Mouse (Mus musculus) E14TG2a.4 (cell line): Measurements from ENCODE around the gene Atg4a.

ENCODE experiments used
- H3K27me3 ChIP-seq: 2 replicates; pipeline ENCODE4 v1.6.1; 2014; ENCODE audit warnings: low read length, control low read depth; ENCODE audit not compliant: insufficient read depth
- H3K36me3 ChIP-seq: 2 replicates; pipeline ENCODE4 v1.6.1; 2014; ENCODE audit warnings: low read length, control low read depth; ENCODE audit not compliant: insufficient read depth
- H3K4me1 ChIP-seq: replicated peaks from 2 replicates; pipeline ENCODE4 v1.6.1; 2014; ENCODE audit warnings: low read depth, low read length, control low read depth
- H3K4me3 ChIP-seq: replicated peaks from 2 replicates; pipeline ENCODE4 v1.5.1; 2014; ENCODE audit warnings: mild to moderate bottlenecking, low read length
- H3K9me3 ChIP-seq: 2 replicates; pipeline ENCODE4 v1.6.1; 2014; ENCODE audit warnings: low read length, control low read depth
- CTCF ChIP-seq: conservative IDR thresholded peaks from 2 replicates; pipeline ENCODE4 v1.5.1; 2014; ENCODE audit warnings: low read length
- NANOG ChIP-seq: IDR thresholded peaks from 2 replicates; pipeline ENCODE4 v1.6.1; 2014; ENCODE audit warnings: borderline replicate concordance, low read length, mixed read lengths
- POU5F1 ChIP-seq: IDR thresholded peaks from 2 replicates; pipeline ENCODE4 v1.6.1; 2014; ENCODE audit warnings: low read length, borderline replicate concordance

Gene Atg4a

DNA sequence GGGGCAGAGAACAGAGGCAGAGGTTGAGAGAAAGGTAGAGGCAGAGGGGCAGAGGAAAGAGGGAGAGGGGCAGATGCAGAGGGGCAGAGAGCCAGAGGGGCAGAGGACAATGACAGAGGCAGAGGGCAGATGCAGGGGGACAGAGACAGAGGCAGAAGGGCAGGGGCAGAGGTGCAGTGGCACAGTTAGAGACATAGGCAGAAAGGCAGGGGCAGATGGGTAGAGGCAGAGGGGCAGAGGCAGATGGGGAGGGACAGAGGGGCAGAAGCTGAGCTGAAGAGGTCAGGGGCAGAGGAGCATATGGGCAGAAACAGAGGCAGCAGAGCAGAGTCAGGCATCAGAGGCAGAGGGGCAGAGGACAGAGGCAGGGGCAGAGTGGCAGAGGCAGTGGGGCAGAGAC is 42.2 kb downstream of the Atg4a start:
- 0 out of 2 replicates have a peak, but pooled peaks cover 2% of the 10 kb centered on the region for H3K27me3 ChIP-seq
- no peaks in the 10 kb centered on the region for H3K4me1 ChIP-seq
- TF ChIP-seq CTCF: no peak
- no peak for TF ChIP-seq POU5F1
- no peak for TF ChIP-seq NANOG
- H3K36me3 ChIP-seq: no peaks in the 10 kb centered on the region
- H3K4me3 ChIP-seq: no peak overlapping the region
- H3K9me3 ChIP-seq: no peaks in the 10 kb centered on the region

DNA sequence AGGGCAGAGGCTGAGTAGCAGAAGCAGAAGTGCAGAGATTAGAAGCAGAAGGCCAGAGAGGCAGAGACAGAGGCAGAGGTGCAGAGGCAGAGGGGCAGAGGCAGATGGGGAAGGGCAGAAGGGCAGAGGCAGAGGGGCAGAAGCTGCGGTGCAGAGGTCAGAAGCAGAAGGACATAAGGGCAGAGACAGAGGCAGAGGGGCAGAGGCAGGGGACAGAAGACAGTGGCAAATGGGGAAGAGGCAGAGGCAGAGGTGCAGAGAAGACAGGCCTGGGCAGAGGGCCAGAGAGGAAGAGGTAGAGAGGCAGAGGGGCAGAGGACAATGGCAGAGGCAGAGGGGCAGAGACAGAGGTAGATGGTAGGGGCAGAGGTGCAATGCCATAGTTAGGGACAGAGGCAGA is 193.0 kb downstream of the Atg4a start:
- no peaks in the 10 kb centered on the region for H3K4me1 ChIP-seq
- no peaks in the 10 kb centered on the region for H3K9me3 ChIP-seq
- H3K4me3 ChIP-seq: no peak overlapping the region
- no peaks in the 10 kb centered on the region for H3K27me3 ChIP-seq
- TF ChIP-seq CTCF: no peak
- no peak for TF ChIP-seq NANOG
- TF ChIP-seq POU5F1: no peak
- H3K36me3 ChIP-seq: no peaks in the 10 kb centered on the region

DNA sequence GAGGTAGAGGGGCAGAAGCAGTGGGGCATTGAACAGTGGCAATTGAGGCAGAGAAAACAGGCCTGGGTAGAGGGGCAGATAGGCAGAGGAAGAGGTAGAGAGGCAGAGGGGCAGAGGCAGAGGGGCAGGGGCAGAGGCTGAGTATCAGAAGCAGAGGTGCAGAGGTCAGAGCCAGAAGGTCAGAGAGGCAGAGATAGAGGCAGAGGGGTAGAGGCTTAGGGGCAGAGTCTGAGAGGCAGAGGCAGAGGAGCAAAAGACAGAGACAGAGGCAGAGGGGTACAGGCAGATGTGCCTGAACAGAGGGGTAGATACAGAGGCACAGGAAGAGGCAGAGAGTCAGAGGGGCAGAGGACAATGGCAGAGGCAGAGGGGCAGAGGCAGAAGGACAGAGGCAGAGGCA is 193.6 kb downstream of the Atg4a start:
- H3K4me3 ChIP-seq: no peak overlapping the region
- H3K27me3 ChIP-seq: no peaks in the 10 kb centered on the region
- H3K36me3 ChIP-seq: no peaks in the 10 kb centered on the region
- no peaks in the 10 kb centered on the region for H3K4me1 ChIP-seq
- TF ChIP-seq CTCF (no peak), POU5F1 (no peak), NANOG (no peak)
- H3K9me3 ChIP-seq: no peaks in the 10 kb centered on the region

DNA sequence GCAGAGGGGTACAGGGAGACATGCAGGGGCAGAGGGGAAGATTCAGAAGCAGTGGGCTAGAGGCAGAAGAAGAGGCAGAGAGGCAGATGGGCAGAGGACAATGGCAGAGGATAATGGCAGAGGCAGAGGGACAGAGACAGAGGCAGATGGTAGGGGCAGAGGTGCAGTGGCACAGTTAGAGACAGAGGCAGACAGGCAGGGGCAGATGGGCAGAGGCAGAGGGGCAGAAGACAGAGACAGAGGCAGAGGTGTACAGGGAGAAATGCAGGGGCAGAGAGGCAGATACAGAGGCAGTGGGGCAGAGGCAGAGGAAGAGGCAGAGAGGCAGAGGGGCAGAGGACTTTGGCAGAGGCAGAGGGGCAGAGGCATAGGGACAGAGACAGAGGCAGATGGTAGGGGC is 194.5 kb downstream of the Atg4a start:
- Histone ChIP-seq H3K36me3 (no peaks in the 10 kb centered on the region), H3K4me1 (no peaks in the 10 kb centered on the region), H3K9me3 (no peaks in the 10 kb centered on the region), H3K27me3 (no peaks in the 10 kb centered on the region), H3K4me3 (no peak overlapping the region)
- TF ChIP-seq POU5F1 (no peak), CTCF (no peak), NANOG (no peak)

DNA sequence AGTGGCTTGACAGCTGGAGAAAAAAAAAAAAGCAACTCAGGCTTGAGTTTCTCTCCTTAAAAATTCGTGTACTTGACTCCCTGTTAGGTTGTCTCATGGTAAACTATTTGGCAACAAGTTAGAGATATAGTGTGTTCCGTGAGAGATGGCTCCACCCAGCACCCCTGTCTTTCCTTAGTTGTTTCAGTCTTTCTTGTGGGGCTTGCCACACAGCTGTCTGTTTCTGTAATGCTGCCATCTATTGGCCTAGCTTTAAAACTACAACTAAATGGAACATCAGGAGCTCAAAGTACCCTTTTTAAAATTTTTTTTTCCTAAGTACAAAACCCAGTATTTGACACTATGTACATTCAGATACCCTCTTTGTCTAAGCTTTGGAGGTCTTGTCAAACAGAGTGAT is 200.0 kb downstream of the Atg4a start:
- Histone ChIP-seq H3K27me3 (no peaks in the 10 kb centered on the region), H3K36me3 (no peaks in the 10 kb centered on the region), H3K4me3 (no peak overlapping the region), H3K9me3 (no peaks in the 10 kb centered on the region), H3K4me1 (no peaks in the 10 kb centered on the region)
- no peak for TF ChIP-seq NANOG
- peak; percentile 22; the same call in 1 of the 2 replicates for TF ChIP-seq CTCF
- TF ChIP-seq POU5F1: no peak

DNA sequence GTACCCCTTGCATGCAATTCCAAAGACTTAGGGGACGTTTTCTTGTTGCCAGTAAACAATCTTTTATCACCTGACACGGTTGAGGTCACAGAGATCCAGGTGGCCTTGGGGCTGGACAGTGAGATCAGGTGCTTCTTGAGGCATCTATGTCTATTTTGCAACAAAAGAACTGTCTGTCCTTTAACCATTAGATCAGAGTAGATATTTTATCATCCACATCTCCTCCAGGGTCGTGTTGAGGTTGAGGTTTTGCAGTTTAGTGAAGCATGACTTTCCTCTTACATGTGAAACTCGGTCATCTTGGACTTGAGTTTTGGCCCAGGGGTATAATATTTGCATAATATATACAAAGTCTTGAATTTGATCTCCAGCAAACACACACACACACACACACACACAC is 200.9 kb downstream of the Atg4a start:
- H3K36me3 ChIP-seq: no peaks in the 10 kb centered on the region

DNA sequence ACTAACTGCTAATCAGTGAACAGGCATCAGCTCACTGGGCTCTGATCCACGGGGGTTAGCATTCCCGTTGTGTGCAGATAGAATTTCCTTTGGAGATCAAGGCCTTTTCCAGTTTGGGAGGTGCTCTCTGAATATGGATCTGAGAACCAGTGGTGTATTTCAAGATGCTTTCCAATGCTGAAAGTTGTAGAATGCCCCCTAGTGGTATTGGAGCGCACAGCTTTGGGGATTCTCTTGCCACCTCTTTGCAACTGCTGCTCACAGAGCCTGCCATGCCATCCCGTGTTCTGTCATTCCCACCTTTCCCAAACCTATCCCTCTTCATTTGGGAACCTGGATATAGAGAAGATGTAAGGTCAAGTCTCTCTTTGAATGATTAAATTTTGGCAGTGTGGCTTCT is 201.5 kb downstream of the Atg4a start:
- no peak overlapping the region for H3K4me3 ChIP-seq
- no peak for TF ChIP-seq NANOG
- TF ChIP-seq CTCF: peak; percentile 53
- no peaks in the 10 kb centered on the region for H3K27me3 ChIP-seq
- no peaks in the 10 kb centered on the region for H3K9me3 ChIP-seq
- H3K36me3 ChIP-seq: no peaks in the 10 kb centered on the region
- no peaks in the 10 kb centered on the region for H3K4me1 ChIP-seq

More for the DNA sequence above, 200.9 kb downstream of the Atg4a start:
- Histone ChIP-seq H3K4me1 (no peaks in the 10 kb centered on the region), H3K4me3 (no peak overlapping the region), H3K9me3 (no peaks in the 10 kb centered on the region), H3K27me3 (no peaks in the 10 kb centered on the region)
- TF ChIP-seq NANOG (no peak), POU5F1 (no peak), CTCF (no peak)

DNA sequence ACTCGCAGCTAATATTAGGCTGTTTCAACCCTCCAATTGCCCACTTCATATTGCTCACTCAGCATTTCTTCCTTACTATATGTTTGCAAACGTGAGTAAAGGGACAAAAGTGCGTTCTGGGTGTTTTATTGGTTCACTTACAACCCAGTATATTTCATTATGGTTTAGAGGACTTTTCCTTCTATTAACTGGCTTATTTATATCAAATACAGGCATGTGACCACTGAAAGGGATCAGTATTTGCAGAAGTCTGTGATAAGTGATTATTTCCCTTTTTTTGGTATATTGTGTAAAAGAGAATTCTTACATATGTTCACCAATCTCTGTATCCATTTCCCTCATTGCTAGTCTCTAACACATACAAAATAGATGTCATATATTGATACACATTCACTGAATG is 203.7 kb downstream of the Atg4a start:
- no peaks in the 10 kb centered on the region for H3K4me1 ChIP-seq
- TF ChIP-seq CTCF: no peak
- no peak for TF ChIP-seq POU5F1
- no peak for TF ChIP-seq NANOG
- no peaks in the 10 kb centered on the region for H3K27me3 ChIP-seq
- H3K36me3 ChIP-seq: no peaks in the 10 kb centered on the region
- no peaks in the 10 kb centered on the region for H3K9me3 ChIP-seq
- H3K4me3 ChIP-seq: no peak overlapping the region

DNA sequence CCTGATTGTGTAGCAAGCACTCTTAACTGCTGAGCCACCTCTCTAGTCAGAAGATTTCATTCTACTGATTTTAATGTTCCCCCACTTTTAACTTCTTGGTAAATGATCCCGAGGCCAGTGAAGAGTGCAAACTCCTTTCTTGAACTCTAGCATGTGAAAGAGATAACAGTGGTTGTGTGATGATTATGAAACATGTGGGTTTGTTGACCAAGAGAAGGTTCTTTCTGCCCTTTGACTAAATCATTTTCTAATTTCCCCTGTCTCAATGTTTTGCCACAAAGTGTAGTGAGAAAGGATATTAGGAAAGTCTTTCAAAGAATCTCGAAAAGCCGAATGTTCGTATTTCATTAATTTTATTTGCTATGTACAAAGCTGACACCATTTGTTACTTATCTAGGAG is 208.4 kb downstream of the Atg4a start:
- Histone ChIP-seq H3K4me1 (no peaks in the 10 kb centered on the region), H3K36me3 (no peaks in the 10 kb centered on the region)
- no peak for TF ChIP-seq NANOG

DNA sequence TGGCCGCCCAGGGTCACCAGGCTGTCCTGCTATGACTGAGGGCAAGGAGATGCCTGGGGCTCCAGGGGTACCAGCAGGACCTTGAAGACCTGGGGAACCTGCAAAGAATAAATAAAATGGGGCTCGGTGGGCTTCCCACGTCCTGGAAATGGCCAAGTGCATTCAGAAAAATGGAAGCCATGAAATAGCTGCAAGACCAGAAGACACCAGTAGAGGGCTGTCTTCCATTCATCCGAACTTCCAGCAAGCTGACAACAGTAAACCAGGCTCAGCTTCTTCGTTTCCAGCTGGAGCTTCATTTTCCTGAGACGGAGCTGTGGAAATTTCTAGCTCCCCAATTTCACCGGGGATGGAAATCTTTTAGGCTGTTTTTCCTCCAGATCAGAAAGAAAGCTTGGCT is 218.6 kb downstream of the Atg4a start:
- Histone ChIP-seq H3K27me3 (no peaks in the 10 kb centered on the region), H3K9me3 (no peaks in the 10 kb centered on the region)
- TF ChIP-seq POU5F1 (no peak), CTCF (peak; percentile 34), NANOG (no peak)

More for the DNA sequence above, 208.4 kb downstream of the Atg4a start:
- Histone ChIP-seq H3K9me3 (no peaks in the 10 kb centered on the region), H3K4me3 (no peak overlapping the region), H3K27me3 (no peaks in the 10 kb centered on the region)

More for the DNA sequence above, 218.6 kb downstream of the Atg4a start:
- Histone ChIP-seq H3K4me3 (no peak overlapping the region), H3K4me1 (no peaks in the 10 kb centered on the region), H3K36me3 (no peaks in the 10 kb centered on the region)
